Mouse (Mus musculus) kidney, embryonic 14.5 days (tissue): ENCODE results near the gene Gpi1. TPM values are rescaled to one million over a fixed set of nuclear protein-coding genes. Genes with fewer than 3 reads are reported as not detected.
A peak's percentile ranks its signal among the peaks of the same experiment; 100 is the strongest.

ENCODE experiments used
- ATAC-seq: fragments of 200-750 bp; cut with Nextera tagmentation; 2 replicates; pipeline ENCODE4 v1.8.0; 2017; ENCODE audit warnings: moderate number of reproducible peaks, mild to moderate bottlenecking, moderate TSS enrichment, moderate library complexity; ENCODE audit not compliant: low FRiP score, low TSS enrichment
- H3K27ac ChIP-seq: fragments of 300-500 bp; sonication (generic); 2 replicates; pipeline ENCODE4 v1.5.1; 2014; ENCODE audit warnings: low read depth, mild to moderate bottlenecking, low read length, moderate library complexity, mixed read lengths
- H3K27me3 ChIP-seq: fragments of 300-500 bp; sonication (generic); 2 replicates; pipeline ENCODE4 v1.6.1; 2014; ENCODE audit warnings: mild to moderate bottlenecking, low read length; ENCODE audit not compliant: control insufficient read depth, insufficient read depth
- H3K36me3 ChIP-seq: fragments of 300-500 bp; sonication (generic); 2 replicates; pipeline ENCODE4 v1.6.1; 2014; ENCODE audit warnings: low read length, mixed read lengths; ENCODE audit not compliant: control insufficient read depth, insufficient read depth
- H3K4me1 ChIP-seq: fragments of 300-500 bp; sonication (generic); 2 replicates; pipeline ENCODE4 v1.6.1; 2014; ENCODE audit warnings: low read length, mixed read lengths; ENCODE audit not compliant: control insufficient read depth, insufficient read depth
- H3K4me2 ChIP-seq: fragments of 300-500 bp; sonication (generic); replicated peaks from 2 replicates; pipeline ENCODE4 v1.6.1; 2014; ENCODE audit warnings: low read depth, mild to moderate bottlenecking, low read length
- H3K4me3 ChIP-seq: fragments of 300-500 bp; sonication (generic); 2 replicates; pipeline ENCODE4 v1.5.1; 2014; ENCODE audit warnings: mild to moderate bottlenecking, low read length
- H3K9ac ChIP-seq: fragments of 300-500 bp; sonication (generic); 2 replicates; pipeline ENCODE4 v1.6.1; 2014; ENCODE audit warnings: low read depth, mild to moderate bottlenecking, low read length, moderate library complexity
- H3K9me3 ChIP-seq: fragments of 300-500 bp; sonication (generic); 2 replicates; pipeline ENCODE4 v1.6.1; 2016; ENCODE audit warnings: low read length; ENCODE audit not compliant: control insufficient read depth
- WGBS: fragments of 180-500 bp; shearing (Covaris S2); extraction: QIAGEN DNeasy Blood & Tissue Kit; methylation state at CpG from one replicate; pipeline ENCODE4 v1.1.7; 2014; 5-methylcytosine and 5-hydroxymethylcytosine counted together
- polyA plus RNA-seq: library from polyadenylated mRNA; unstranded; fragments of >200 nt; fragmentation: Nextera tagmentation; extraction: Ambion mirVana; gene quantifications from 2 replicates; pipeline ENCODE4 v1.2.1, GENCODE M21; 2014

Gene Gpi1
- polyA plus RNA-seq, 1 experiment from 2014 or later: 366 TPM

DNA sequence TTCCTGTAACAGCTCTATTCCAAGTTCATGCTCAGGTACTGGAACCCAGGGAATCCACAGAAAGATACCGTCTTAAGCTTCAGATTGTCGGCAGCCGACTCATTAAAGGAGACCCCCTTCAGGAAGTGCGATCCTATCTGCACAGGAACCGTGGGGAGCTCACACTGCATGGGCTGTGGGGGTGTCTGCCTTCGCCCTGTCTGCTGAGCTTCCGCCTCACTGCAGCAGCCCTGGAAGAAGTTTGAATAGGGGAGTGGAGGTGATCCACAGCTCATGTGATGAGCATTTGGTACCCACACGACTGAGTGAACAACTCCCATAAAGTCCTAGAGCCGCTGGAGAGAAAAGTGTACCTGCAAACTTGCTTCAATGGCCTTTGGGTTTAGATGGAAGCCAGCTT, 27.1 kb upstream of the Gpi1 start:
- no peak for ATAC-seq
- no peak overlapping the region for H3K4me3 ChIP-seq
- H3K9me3 ChIP-seq: no peaks in the 10 kb centered on the region
- no peaks in the 10 kb centered on the region for H3K27me3 ChIP-seq
- peaks cover 72% of the 10 kb centered on the region for H3K36me3 ChIP-seq
- no peaks in the 10 kb centered on the region for H3K4me1 ChIP-seq
- H3K4me2 ChIP-seq: no peak overlapping the region
- no peak overlapping the region for H3K27ac ChIP-seq
- H3K9ac ChIP-seq: no peak overlapping the region
- WGBS: 81% methylated on average over 9 of the region's 9 CpGs

DNA sequence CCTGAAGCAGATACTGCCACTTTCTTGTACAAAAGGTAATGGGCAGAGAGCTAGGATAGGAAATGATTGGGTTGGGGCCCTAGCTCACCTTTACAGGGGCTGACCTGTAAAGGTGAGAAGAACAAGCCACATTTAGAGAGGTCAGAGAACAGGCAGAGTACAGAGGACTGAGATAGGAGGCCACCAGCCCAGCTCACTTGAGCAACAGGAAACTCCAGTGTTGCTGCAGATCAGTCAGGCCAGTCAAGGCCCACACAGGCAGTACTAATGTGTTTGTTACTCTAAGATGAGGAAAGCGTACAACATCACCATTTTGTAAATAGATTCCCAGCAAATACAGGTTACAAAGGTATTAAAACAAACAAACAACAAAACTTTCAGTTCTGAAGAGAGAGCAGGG, 25.8 kb upstream of the Gpi1 start:
- Histone ChIP-seq H3K4me1 (no peaks in the 10 kb centered on the region), H3K9ac (no peak overlapping the region), H3K4me3 (no peak overlapping the region), H3K9me3 (no peaks in the 10 kb centered on the region), H3K27ac (peak overlapping the region; percentile 24; the same call in 1 of the 2 replicates), H3K4me2 (no peak overlapping the region), H3K36me3 (peaks cover 66% of the 10 kb centered on the region), H3K27me3 (no peaks in the 10 kb centered on the region)
- ATAC-seq: no peak
- 75% methylated on average over 1 of the region's 1 CpGs for WGBS

DNA sequence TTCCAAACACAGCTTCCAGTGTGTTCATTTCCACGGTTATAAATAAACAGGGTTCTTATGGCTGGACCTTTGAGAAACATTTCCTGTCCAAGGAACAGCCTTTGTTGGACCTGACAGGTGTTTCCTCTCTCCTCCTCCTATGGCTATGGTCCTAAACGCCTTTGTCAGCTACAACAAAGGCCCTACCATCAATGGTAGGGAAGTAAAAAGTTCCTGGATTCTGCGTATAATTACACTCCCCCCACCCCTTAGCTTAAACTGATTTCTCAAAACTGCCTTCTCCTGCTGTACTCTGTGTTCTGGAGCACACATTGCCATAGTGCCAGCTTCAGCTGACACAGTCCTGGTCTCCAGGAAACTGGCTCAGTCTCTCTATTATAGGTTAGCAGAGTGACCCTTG, 25.0 kb upstream of the Gpi1 start:
- no peak for ATAC-seq
- Histone ChIP-seq H3K4me1 (no peaks in the 10 kb centered on the region), H3K9ac (no peak overlapping the region), H3K27ac (0 out of 2 replicates have a peak overlapping the region, but pooled peaks have one; percentile 53), H3K4me3 (no peak overlapping the region), H3K27me3 (no peaks in the 10 kb centered on the region), H3K36me3 (peaks cover 67% of the 10 kb centered on the region), H3K4me2 (no peak overlapping the region), H3K9me3 (no peaks in the 10 kb centered on the region)
- WGBS: 67% methylated on average over 3 of the region's 3 CpGs

DNA sequence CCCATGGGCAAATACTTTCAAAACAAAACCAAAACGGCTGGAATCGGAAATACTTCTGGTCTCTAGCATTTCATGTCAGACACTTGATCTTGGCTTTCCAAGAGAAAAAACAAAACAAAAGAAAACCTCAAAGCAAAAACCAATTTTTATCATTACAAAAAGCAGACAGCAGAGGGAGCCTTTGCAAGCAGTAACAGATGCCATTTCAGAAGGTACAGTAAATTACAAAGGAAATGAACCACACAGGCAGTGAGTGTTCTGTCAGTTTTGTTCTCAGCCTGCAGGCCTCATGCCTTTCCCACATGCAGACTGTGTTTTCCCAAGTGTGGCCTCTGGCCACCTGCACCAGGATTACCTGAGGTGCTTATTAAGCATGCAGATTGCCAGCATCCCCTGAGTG, 21.9 kb upstream of the Gpi1 start:
- Histone ChIP-seq H3K27me3 (no peaks in the 10 kb centered on the region), H3K36me3 (peaks cover 60% of the 10 kb centered on the region), H3K4me1 (no peaks in the 10 kb centered on the region), H3K4me2 (no peak overlapping the region), H3K4me3 (no peak overlapping the region), H3K9ac (no peak overlapping the region), H3K27ac (no peak overlapping the region), H3K9me3 (no peaks in the 10 kb centered on the region)
- peak; percentile 72; the same call in 1 of the 2 replicates for ATAC-seq
- WGBS: 62% methylated on average over 2 of the region's 2 CpGs

GRCm38 (mm10) chr7:34250738-34251137, 20.6 kb upstream of the Gpi1 start, which contains the start of gene Gm6096:
Gene Gm6096 (plus strand): TSS chr7:34251038.
- Histone ChIP-seq H3K27me3 (no peaks in the 10 kb centered on the region), H3K9ac (no peak within 1 kb of the TSS), H3K4me1 (no peaks in the 10 kb centered on the region), H3K36me3 (peaks cover 56% of the 10 kb centered on the region), H3K4me2 (no peak within 1 kb of the TSS), H3K9me3 (no peaks in the 10 kb centered on the region), H3K4me3 (no peak within 1 kb of the TSS), H3K27ac (no peak within 1 kb of the TSS)
- WGBS: 95% methylated on average over 7 of the region's 7 CpGs
- ATAC-seq: no peak

DNA sequence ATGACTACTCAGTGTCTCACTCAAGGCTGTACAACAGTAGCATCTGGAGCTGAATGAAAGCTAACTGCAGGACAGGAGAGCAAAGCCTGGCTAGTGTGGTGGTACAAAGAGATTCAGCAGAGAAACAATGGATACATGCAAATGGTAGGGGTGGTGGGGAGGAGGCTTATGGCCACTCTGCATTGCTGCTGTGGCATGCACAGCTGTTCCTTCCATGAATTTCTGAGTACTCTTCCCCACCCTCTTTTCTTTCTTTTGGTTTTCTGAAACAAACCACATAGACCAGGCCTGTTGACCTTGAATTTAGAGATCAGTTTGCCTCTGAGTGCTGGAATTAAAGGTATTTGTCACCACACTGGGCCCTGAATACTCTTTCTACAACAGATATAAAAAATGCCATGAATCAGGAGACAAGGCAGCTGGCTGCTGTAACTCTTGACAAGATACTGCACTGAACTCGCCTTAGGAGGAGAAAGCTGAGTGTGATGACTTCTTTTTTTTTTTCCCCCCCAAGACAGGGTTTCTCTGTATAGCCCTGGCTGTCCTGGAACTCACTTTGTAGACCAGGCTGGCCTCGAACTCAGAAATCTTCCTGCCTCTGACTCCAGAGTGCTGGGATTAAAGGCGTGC, 16.8 kb upstream of the Gpi1 start:
- Histone ChIP-seq H3K27me3 (no peaks in the 10 kb centered on the region), H3K9me3 (no peaks in the 10 kb centered on the region), H3K4me3 (no peak overlapping the region), H3K9ac (no peak overlapping the region), H3K36me3 (peaks cover 49% of the 10 kb centered on the region), H3K4me2 (no peak overlapping the region), H3K4me1 (no peaks in the 10 kb centered on the region), H3K27ac (no peak overlapping the region)
- no peak for ATAC-seq
- 83% methylated on average over 3 of the region's 3 CpGs for WGBS

GRCm38 (mm10) chr7:34242176-34242575, 12.0 kb upstream of the Gpi1 start:
- Histone ChIP-seq H3K36me3 (peaks cover 66% of the 10 kb centered on the region), H3K4me2 (no peak overlapping the region), H3K27me3 (no peaks in the 10 kb centered on the region), H3K4me3 (no peak overlapping the region), H3K9me3 (no peaks in the 10 kb centered on the region), H3K9ac (no peak overlapping the region), H3K27ac (no peak overlapping the region), H3K4me1 (no peaks in the 10 kb centered on the region)
- WGBS: 95% methylated on average over 11 of the region's 11 CpGs
- no peak for ATAC-seq

DNA sequence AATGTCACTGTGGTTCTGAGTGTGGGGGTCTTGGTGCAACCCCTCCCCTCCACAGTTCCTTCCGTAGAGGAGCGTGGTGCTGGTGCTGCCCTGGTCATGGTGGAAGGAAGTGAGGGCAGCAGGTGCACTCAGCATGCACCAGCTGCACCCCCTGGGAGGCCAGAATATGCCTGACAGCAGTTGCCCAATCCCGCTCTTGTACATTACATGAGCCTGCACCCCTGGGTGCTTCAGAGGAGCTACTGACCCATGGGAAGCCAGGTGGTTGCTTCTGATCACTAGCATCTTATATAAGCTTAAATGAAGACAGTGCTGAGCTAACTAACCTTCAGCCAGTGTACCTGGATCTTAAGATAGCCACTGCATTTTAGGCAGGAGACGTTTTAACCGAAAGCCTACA, 8.0 kb upstream of the Gpi1 start:
- Histone ChIP-seq H3K36me3 (peaks cover 54% of the 10 kb centered on the region), H3K4me3 (no peak overlapping the region), H3K9ac (no peak overlapping the region), H3K27ac (no peak overlapping the region), H3K9me3 (no peaks in the 10 kb centered on the region), H3K4me1 (peaks cover 6% of the 10 kb centered on the region; the same call in 1 of the 2 replicates), H3K4me2 (no peak overlapping the region), H3K27me3 (no peaks in the 10 kb centered on the region)
- WGBS: 89% methylated on average over 5 of the region's 5 CpGs
- no peak for ATAC-seq

DNA sequence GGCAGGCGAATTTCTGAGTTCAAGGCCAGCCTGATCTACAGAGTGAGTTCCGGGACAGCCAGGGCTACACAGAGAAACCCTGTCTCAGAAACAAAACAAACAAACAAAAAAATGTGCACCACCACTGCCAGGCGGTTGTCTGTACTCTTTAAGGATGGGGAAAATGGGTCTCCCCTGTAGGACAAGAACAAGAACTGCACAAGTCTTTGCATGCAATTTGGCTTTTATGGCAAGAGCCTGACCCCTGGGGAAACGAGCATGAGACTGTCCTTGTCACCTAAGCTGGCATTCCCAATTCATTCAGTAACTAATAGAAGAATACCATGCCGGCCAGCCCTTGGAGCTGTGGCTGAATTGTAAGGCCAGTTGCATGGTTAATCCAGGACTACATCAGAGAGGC, 5.5 kb upstream of the Gpi1 start:
- Histone ChIP-seq H3K9me3 (no peaks in the 10 kb centered on the region), H3K27ac (no peak overlapping the region), H3K9ac (no peak overlapping the region), H3K4me2 (no peak overlapping the region), H3K27me3 (no peaks in the 10 kb centered on the region), H3K4me3 (no peak overlapping the region), H3K4me1 (peaks cover 6% of the 10 kb centered on the region; the same call in 1 of the 2 replicates), H3K36me3 (peaks cover 41% of the 10 kb centered on the region)
- WGBS: 79% methylated on average over 5 of the region's 5 CpGs
- ATAC-seq: no peak
